Mouse (Mus musculus) thymus, adult 2 months (tissue): ENCODE measurements at regions not wholly inside any gene's neighbourhood (a gene's known extent, or its start where the extent isn't known, plus 50 kb on each side); places are given as distances from the start of the nearest gene placed in this dataset.

Experiments
- DNase-seq: peaks from one replicate; pipeline ENCODE4 v3.0.0; 2021
- H3K27ac ChIP-seq: fragments of 200-500 bp; 2 replicates; pipeline ENCODE4 v1.5.1; 2012; ENCODE audit warnings: low read length, control low read depth; ENCODE audit not compliant: control insufficient read depth, insufficient read depth
- H3K27me3 ChIP-seq: fragments of 200-500 bp; 2 replicates; pipeline ENCODE4 v1.6.1; 2012; ENCODE audit warnings: mild to moderate bottlenecking, low read length, moderate library complexity, mixed read lengths; ENCODE audit not compliant: control insufficient read depth, insufficient read depth
- H3K36me3 ChIP-seq: fragments of 200-500 bp; 2 replicates; pipeline ENCODE4 v1.6.1; 2012; ENCODE audit warnings: mild to moderate bottlenecking, low read length, moderate library complexity; ENCODE audit not compliant: control insufficient read depth, insufficient read depth
- H3K4me1 ChIP-seq: fragments of 200-500 bp; replicated peaks from 2 replicates; pipeline ENCODE4 v1.6.1; 2012; ENCODE audit warnings: low read length; ENCODE audit not compliant: control insufficient read depth, insufficient read depth
- H3K4me3 ChIP-seq: fragments of 200-500 bp; 2 replicates; pipeline ENCODE4 v1.5.1; 2012; ENCODE audit warnings: mild to moderate bottlenecking, low read length, control low read depth, moderate library complexity; ENCODE audit not compliant: control insufficient read depth, insufficient read depth
- CTCF ChIP-seq: fragments of 200-500 bp; IDR thresholded peaks from 2 replicates; pipeline ENCODE4 v1.5.1; 2012; ENCODE audit warnings: mild to moderate bottlenecking, control low read depth, low read length, moderate library complexity, borderline replicate concordance; ENCODE audit not compliant: control insufficient read depth, poor library complexity, insufficient read depth; ENCODE audit errors: extremely low read depth
- POLR2A ChIP-seq: fragments of 200-500 bp; IDR thresholded peaks from 2 replicates; pipeline ENCODE4 v1.6.1; 2012; ENCODE audit warnings: mild to moderate bottlenecking, low read length, control low read depth, moderate library complexity; ENCODE audit not compliant: control insufficient read depth, poor library complexity, insufficient read depth; ENCODE audit errors: extremely low read depth
- WGBS: fragments of 180-500 bp; shearing (Covaris S2); methylation state at CpG from one replicate; pipeline ENCODE4 v1.1.7; 2018; 5-methylcytosine and 5-hydroxymethylcytosine counted together

GRCm38 (mm10) chr13:115676836-115677235 is 575.1 kb upstream of the Itga1 start:
- 78% methylated on average over 5 of the region's 5 CpGs for WGBS
- no peaks in the 10 kb centered on the region for H3K4me1 ChIP-seq
- H3K27me3 ChIP-seq = no peaks in the 10 kb centered on the region
- H3K27ac ChIP-seq = no peak overlapping the region
- no peaks in the 10 kb centered on the region for H3K36me3 ChIP-seq
- no peak for DNase-seq
- no peak overlapping the region for H3K4me3 ChIP-seq
- TF ChIP-seq CTCF (no peak), POLR2A (no peak)

GRCm38 (mm10) chr13:115673729-115674128 is 572.0 kb upstream of the Itga1 start:
- no peak for DNase-seq
- WGBS = 40% methylated on average over 5 of the region's 5 CpGs
- no peak overlapping the region for H3K27ac ChIP-seq
- H3K4me1 ChIP-seq = no peaks in the 10 kb centered on the region
- H3K27me3 ChIP-seq = no peaks in the 10 kb centered on the region
- H3K4me3 ChIP-seq = no peak overlapping the region
- H3K36me3 ChIP-seq = no peaks in the 10 kb centered on the region
- no peak for TF ChIP-seq CTCF
- no peak for TF ChIP-seq POLR2A

- no peaks in the 10 kb centered on the region for H3K36me3 ChIP-seq
- DNase-seq = no peak
- H3K27ac ChIP-seq = no peak overlapping the region
- H3K4me1 ChIP-seq = no peaks in the 10 kb centered on the region
- no peak for TF ChIP-seq POLR2A
- TF ChIP-seq CTCF = no peak
- WGBS = 67% methylated on average over 7 of the region's 7 CpGs
- no peaks in the 10 kb centered on the region for H3K27me3 ChIP-seq
- H3K4me3 ChIP-seq = no peak overlapping the region
These were observed 569.9 kb upstream of the Itga1 start for GRCm38 (mm10) chr13:115671685-115672084.

GRCm38 (mm10) chr13:115669516-115669915 is 567.8 kb upstream of the Itga1 start:
- no peaks in the 10 kb centered on the region for H3K4me1 ChIP-seq
- WGBS = 80% methylated on average over 3 of the region's 3 CpGs
- no peak overlapping the region for H3K4me3 ChIP-seq
- no peak for DNase-seq
- no peak overlapping the region for H3K27ac ChIP-seq
- H3K27me3 ChIP-seq = no peaks in the 10 kb centered on the region
- H3K36me3 ChIP-seq = no peaks in the 10 kb centered on the region
- TF ChIP-seq POLR2A = no peak
- TF ChIP-seq CTCF = no peak

- Histone ChIP-seq H3K27ac (no peak overlapping the region), H3K36me3 (no peaks in the 10 kb centered on the region), H3K27me3 (no peaks in the 10 kb centered on the region), H3K4me3 (no peak overlapping the region), H3K4me1 (no peaks in the 10 kb centered on the region)
- TF ChIP-seq POLR2A = no peak
- 95% methylated on average over 6 of the region's 6 CpGs for WGBS
- DNase-seq = no peak
These were observed 553.4 kb upstream of the Itga1 start for GRCm38 (mm10) chr13:115655134-115655533.

- no peak overlapping the region for H3K4me3 ChIP-seq
- 98% methylated on average over 2 of the region's 2 CpGs for WGBS
- no peaks in the 10 kb centered on the region for H3K27me3 ChIP-seq
- no peak overlapping the region for H3K27ac ChIP-seq
- no peak for DNase-seq
- H3K36me3 ChIP-seq = no peaks in the 10 kb centered on the region
- no peaks in the 10 kb centered on the region for H3K4me1 ChIP-seq
- no peak for TF ChIP-seq CTCF
These were observed 551.2 kb upstream of the Itga1 start for GRCm38 (mm10) chr13:115652935-115653334.

- TF ChIP-seq POLR2A (no peak), CTCF (no peak)
- Histone ChIP-seq H3K4me3 (no peak overlapping the region), H3K36me3 (no peaks in the 10 kb centered on the region), H3K27ac (no peak overlapping the region), H3K27me3 (no peaks in the 10 kb centered on the region), H3K4me1 (no peaks in the 10 kb centered on the region)
- 81% methylated on average over 1 of the region's 1 CpGs for WGBS
- DNase-seq = no peak
These were observed 550.6 kb upstream of the Itga1 start for GRCm38 (mm10) chr13:115652352-115652751.
